Mouse (Mus musculus) thymus, adult 2 months (tissue): ENCODE data around the gene Mrgprd.

ENCODE experiments used
- CTCF ChIP-seq: fragments of 200-500 bp; IDR thresholded peaks from 2 replicates; pipeline ENCODE4 v1.5.1; 2012; ENCODE audit warnings: mild to moderate bottlenecking, control low read depth, low read length, moderate library complexity, borderline replicate concordance; ENCODE audit not compliant: control insufficient read depth, poor library complexity, insufficient read depth; ENCODE audit errors: extremely low read depth
- POLR2A ChIP-seq: fragments of 200-500 bp; IDR thresholded peaks from 2 replicates; pipeline ENCODE4 v1.6.1; 2012; ENCODE audit warnings: mild to moderate bottlenecking, low read length, control low read depth, moderate library complexity; ENCODE audit not compliant: control insufficient read depth, poor library complexity, insufficient read depth; ENCODE audit errors: extremely low read depth

GRCm38 (mm10) chr7:145284293-145284692 lies 30.3 kb upstream of the Mrgprd start:
- TF ChIP-seq POLR2A = no peak
- no peak for TF ChIP-seq CTCF
